Mouse (Mus musculus) myocyte (in vitro differentiated cells): ENCODE measurements around the gene Dcaf15.

Experiments used
- MAX ChIP-seq: IDR thresholded peaks from one replicate; pipeline ENCODE4 v1.6.1; 2011; ENCODE audit warnings: low read depth, mild to moderate bottlenecking, control low read depth
- MYOG ChIP-seq, 3 experiments: IDR thresholded peaks; one replicate each; pipeline ENCODE4 v1.6.1; 2011; ENCODE audit warnings: control low read depth in 2 of 3, low read depth in 2 of 3, mild to moderate bottlenecking in 2 of 3; ENCODE audit not compliant: insufficient read length in 2 of 3, control insufficient read depth in 1 of 3, insufficient read depth in 1 of 3
- POLR2A ChIP-seq: IDR thresholded peaks from one replicate; pipeline ENCODE4 v1.6.1; 2011; ENCODE audit warnings: low read depth, mild to moderate bottlenecking, control low read depth, moderate library complexity; ENCODE audit not compliant: insufficient read length
- POLR2AphosphoS2 ChIP-seq: IDR thresholded peaks from one replicate; pipeline ENCODE4 v1.6.1; 2011; ENCODE audit warnings: low read depth, control low read depth; ENCODE audit not compliant: insufficient read length
- SRF ChIP-seq: IDR thresholded peaks from one replicate; pipeline ENCODE4 v1.6.1; 2011; ENCODE audit warnings: low read depth; ENCODE audit not compliant: control insufficient read depth, insufficient read length
- TCF12 ChIP-seq: IDR thresholded peaks from one replicate; pipeline ENCODE4 v1.6.1; 2011; ENCODE audit warnings: mild to moderate bottlenecking, control low read depth; ENCODE audit not compliant: poor library complexity, insufficient read depth, severe bottlenecking
- USF1 ChIP-seq: IDR thresholded peaks from one replicate; pipeline ENCODE4 v1.6.1; 2011; ENCODE audit warnings: low read depth, mild to moderate bottlenecking, control low read depth, moderate library complexity

- TF ChIP-seq POLR2A, result no peak
- no peak for TF ChIP-seq SRF
- no peak for TF ChIP-seq MAX
- no peak for TF ChIP-seq TCF12
- no peak for TF ChIP-seq USF1
- TF ChIP-seq MYOG (IDR thresholded peaks at IDR 0.05; ENCODE audit: control insufficient read depth in 1 of 3, insufficient read depth in 1 of 3, insufficient read length in 2 of 3, low read depth in 2 of 3), result peak in 2 of 3 experiments; percentile 29 to 85
- TF ChIP-seq POLR2AphosphoS2, result no peak
Measured at GRCm38 (mm10) chr8:84063861-84064610, 40.5 kb downstream of the Dcaf15 start.
